Mouse (Mus musculus) cerebellum, postnatal 14 days (tissue): Measurements from ENCODE around the gene Vmn1r119.
"Not testable (repeated sequence)": the region's sequence is repeated elsewhere in the genome, so short reads cannot be mapped to it uniquely, and the experiment has no call there.

Source experiments
- DNase-seq, 2 experiments: peaks; one replicate each; pipeline ENCODE4 v3.0.0; 2021; ENCODE audit warnings: mixed read lengths in 2 of 2

Vmn1r119 gene

DNA sequence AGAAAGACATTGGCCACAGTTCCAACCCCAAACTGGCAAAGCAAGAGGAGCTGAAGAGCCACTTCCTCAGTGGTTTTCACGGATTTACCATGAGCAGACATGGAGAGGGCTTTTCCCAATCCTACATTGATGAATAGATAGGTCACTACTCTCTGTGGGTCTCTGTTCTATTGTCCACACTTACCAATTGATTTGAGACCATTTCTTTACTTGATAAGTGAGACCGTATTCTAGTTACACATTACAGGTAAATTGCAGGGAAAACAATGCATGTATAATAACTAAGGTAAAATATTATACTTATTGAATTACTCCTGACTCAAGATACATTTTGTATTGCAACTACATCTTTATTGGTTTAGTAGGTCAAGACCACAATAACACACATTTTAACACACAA lies at the start of gene Vmn1r119:
Vmn1r119 (minus strand) TSS at position 101 of the 400 bp plus-strand sequence.
- not testable (repeated sequence) for DNase-seq

DNA sequence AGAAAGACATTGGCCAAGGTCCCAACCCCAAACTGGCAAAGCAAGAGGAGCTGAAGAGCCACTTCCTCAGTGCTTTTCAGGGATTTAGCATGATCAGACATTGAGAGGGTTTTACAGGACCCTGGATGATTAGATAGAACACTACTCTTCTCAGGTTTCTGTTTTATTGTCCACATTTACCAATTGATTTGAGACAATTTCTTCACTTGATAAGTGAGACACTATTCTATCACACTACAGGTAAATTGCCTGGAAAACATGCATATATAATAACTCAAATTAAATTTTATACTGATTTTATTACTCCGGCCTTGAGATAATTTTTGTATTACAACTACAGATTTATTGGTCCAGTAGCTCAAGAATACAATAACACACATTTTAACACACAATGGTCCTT lies 41.4 kb upstream of the Vmn1r119 start, which contains the start of gene Vmn1r120:
Vmn1r120 (minus strand) TSS at position 101 of the 400 bp plus-strand sequence.
- not testable (repeated sequence) for DNase-seq
